12 mouse cellular contexts compared by ENCODE assay signal in genomic region chr12:113313319-113313718, GRCm38 (mm10).
"Had no signal": no experiment of that assay in that cellular context is flagged by ENCODE, and none has a peak within 500 bp of the region (broad histone marks: within the 10 kb centered on the region; RNA-seq: fewer than 3 reads in every experiment).

No protein-coding gene starts in this region.

- H3K4me3 ChIP-seq: layer of hippocampus, adult 2 months; liver, embryonic 15.5 days; midbrain, embryonic 10.5 days; neural tube, embryonic 12.5 days had no signal

- DNase-seq: kidney, postnatal 25 days; lung, adult 2 months; lung, postnatal 14 days; midbrain, embryonic 14.5 days; thymus, adult 18-20 months; thymus, postnatal 14 days had no signal

- H3K4me2 ChIP-seq: liver, embryonic 11.5 days; liver, embryonic 15.5 days; neural tube, embryonic 12.5 days had no signal

- H3K36me3 ChIP-seq: liver, embryonic 15.5 days; midbrain, embryonic 10.5 days; neural tube, embryonic 12.5 days had no signal

- ATAC-seq: intestine, postnatal 0 days had no signal

- H3K27me3 ChIP-seq: liver, embryonic 15.5 days; neural tube, embryonic 12.5 days had no signal

- H3K4me1 ChIP-seq: liver, embryonic 15.5 days; midbrain, embryonic 10.5 days; neural tube, embryonic 12.5 days had no signal

- H3K27ac ChIP-seq: layer of hippocampus, adult 2 months; liver, embryonic 15.5 days; midbrain, embryonic 10.5 days; neural tube, embryonic 12.5 days had no signal

- H3K9ac ChIP-seq: liver, embryonic 15.5 days; neural tube, embryonic 12.5 days had no signal

- H3K9me3 ChIP-seq: liver, embryonic 15.5 days; midbrain, embryonic 10.5 days; neural tube, embryonic 12.5 days had no signal
